Mouse (Mus musculus) heart, embryonic 13.5 days (tissue): Measurements from ENCODE around the gene Plekhm1. TPM values are rescaled to one million over a fixed set of nuclear protein-coding genes. Genes with fewer than 3 reads are reported as not detected.
"Not testable (repeated sequence)": the region's sequence is repeated elsewhere in the genome, so short reads cannot be mapped to it uniquely, and the experiment has no call there.

Source experiments
- ATAC-seq: fragments of 200-750 bp; cut with Nextera tagmentation; 2 replicates; pipeline ENCODE4 v1.8.0; 2017; ENCODE audit warnings: moderate TSS enrichment; ENCODE audit not compliant: insufficient number of reproducible peaks, low FRiP score, low TSS enrichment; ENCODE audit errors: extremely low read depth
- H3K27ac ChIP-seq: fragments of 300-500 bp; sonication (generic); replicated peaks from 2 replicates; pipeline ENCODE4 v1.5.1; 2015; ENCODE audit warnings: moderate library complexity, mild to moderate bottlenecking, inconsistent platforms
- H3K27me3 ChIP-seq: fragments of 300-500 bp; sonication (generic); replicated peaks from 2 replicates; pipeline ENCODE4 v1.6.1; 2015; ENCODE audit warnings: mild to moderate bottlenecking, inconsistent platforms
- H3K36me3 ChIP-seq: fragments of 300-500 bp; sonication (generic); 2 replicates; pipeline ENCODE4 v1.6.1; 2015; ENCODE audit warnings: mild to moderate bottlenecking, inconsistent platforms
- H3K4me1 ChIP-seq: fragments of 300-500 bp; sonication (generic); 2 replicates; pipeline ENCODE4 v1.6.1; 2015; ENCODE audit warnings: inconsistent platforms
- H3K4me2 ChIP-seq: fragments of 300-500 bp; sonication (generic); 2 replicates; pipeline ENCODE4 v1.6.1; 2015; ENCODE audit warnings: inconsistent platforms, mild to moderate bottlenecking, moderate library complexity
- H3K4me3 ChIP-seq: fragments of 300-500 bp; sonication (generic); 2 replicates; pipeline ENCODE4 v1.5.1; 2015; ENCODE audit warnings: moderate library complexity, mild to moderate bottlenecking, inconsistent platforms
- H3K9ac ChIP-seq: fragments of 300-500 bp; sonication (generic); 2 replicates; pipeline ENCODE4 v1.6.1; 2015; ENCODE audit warnings: inconsistent platforms, mild to moderate bottlenecking, moderate library complexity
- H3K9me3 ChIP-seq: fragments of 300-500 bp; sonication (generic); 2 replicates; pipeline ENCODE4 v1.6.1; 2016; ENCODE audit warnings: inconsistent platforms
- WGBS: fragments of 180-500 bp; shearing (Covaris S2); methylation state at CpG from one replicate; pipeline ENCODE4 v1.1.7; 2015; ENCODE audit warnings: mixed read lengths; 5-methylcytosine and 5-hydroxymethylcytosine counted together
- polyA plus RNA-seq: library from polyadenylated mRNA; unstranded; fragments of >200 nt; fragmentation: Nextera tagmentation; extraction: Ambion mirVana; gene quantifications from 2 replicates; pipeline ENCODE4 v1.2.1, GENCODE M21; 2015

Gene Plekhm1
- polyA plus RNA-seq, 1 experiment from 2014 or later, result 5.3 TPM

DNA sequence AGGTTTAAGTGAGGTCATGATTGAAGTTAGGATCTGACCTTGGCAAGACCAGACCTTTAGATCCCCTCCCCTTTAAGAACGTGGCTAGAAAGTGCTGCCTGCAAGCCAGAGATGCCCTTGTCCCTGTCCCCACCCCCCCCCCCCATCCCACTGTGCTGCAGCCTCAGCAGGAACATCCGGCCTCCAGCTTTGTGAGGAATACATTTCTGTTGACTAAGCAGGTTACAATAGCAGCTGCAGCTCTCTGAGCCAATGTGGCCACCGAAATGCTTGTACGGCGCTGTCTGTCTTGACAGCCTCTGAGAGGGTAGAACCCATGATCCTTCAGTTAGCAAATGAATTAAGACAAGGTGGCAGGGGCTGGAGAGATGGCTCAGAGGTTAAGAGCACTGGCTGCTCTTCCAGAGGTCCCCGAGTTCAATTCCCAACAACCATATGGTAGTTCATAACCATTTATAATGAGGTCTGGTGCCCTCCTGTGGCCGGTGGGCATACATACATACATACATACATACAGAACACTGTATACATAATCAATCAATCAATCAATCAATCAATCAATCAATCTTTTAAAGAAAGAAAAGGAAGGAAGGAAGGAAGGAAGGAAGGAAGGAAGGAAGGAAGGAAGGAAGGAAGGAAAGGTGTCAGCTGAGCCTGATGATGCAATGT, 81.7 kb downstream of the Plekhm1 start:
- H3K27me3 ChIP-seq, result peaks cover 39% of the 10 kb centered on the region
- peaks cover 13% of the 10 kb centered on the region for H3K4me1 ChIP-seq
- no peak overlapping the region for H3K4me2 ChIP-seq
- H3K9ac ChIP-seq, result no peak overlapping the region
- 67% methylated on average over 7 of the region's 7 CpGs for WGBS
- ATAC-seq, result no peak
- H3K9me3 ChIP-seq, result no peaks in the 10 kb centered on the region
- no peak overlapping the region for H3K27ac ChIP-seq
- H3K4me3 ChIP-seq, result no peak overlapping the region
- no peaks in the 10 kb centered on the region for H3K36me3 ChIP-seq

DNA sequence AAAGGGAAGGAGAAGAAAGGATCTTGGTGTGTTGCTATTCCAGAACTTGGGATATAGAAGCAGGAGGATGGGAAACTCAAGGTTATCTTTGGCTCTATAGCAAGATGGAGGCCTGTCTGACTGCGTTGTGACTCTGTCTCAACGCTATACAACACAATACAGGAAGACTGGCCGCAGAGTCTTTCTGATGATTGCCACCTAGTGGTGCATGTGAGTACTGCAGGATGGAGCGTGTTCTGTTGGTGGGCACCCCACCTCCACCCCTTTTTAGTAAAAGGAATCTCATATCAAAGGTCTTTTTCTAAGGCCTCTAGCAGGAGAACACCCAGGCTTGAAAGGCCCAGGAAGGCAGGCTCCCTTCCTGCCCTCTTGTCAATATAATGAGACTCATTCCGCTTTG, 85.5 kb downstream of the Plekhm1 start:
- Histone ChIP-seq H3K4me1 (no peaks in the 10 kb centered on the region), H3K9me3 (no peaks in the 10 kb centered on the region)

DNA sequence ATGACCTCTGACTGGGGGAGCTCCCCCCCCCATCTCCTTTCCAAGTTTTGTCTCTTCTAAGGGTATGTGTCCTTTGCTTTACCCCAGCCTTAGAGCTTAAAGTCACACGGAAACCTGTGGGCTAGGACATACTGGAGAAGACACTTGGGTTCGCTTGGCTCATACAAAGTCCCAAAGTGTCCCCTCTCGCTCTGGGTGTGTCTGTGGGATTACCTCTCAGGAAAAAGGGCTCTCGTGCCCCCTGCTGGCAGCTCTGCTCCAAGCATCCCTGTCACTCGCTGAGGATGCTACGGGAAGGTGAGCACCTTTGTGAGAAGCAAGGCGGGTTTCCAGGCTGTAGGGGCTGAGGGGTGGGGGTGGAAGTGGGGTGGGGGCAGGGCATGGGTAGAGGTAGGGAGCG, 87.3 kb downstream of the Plekhm1 start:
- H3K4me3 ChIP-seq, result no peak overlapping the region
- no peaks in the 10 kb centered on the region for H3K36me3 ChIP-seq
- peaks cover 8% of the 10 kb centered on the region for H3K4me1 ChIP-seq
- no peak overlapping the region for H3K27ac ChIP-seq
- WGBS, result 11% methylated on average over 8 of the region's 8 CpGs
- peaks cover 31% of the 10 kb centered on the region for H3K27me3 ChIP-seq
- ATAC-seq, result no peak
- no peak overlapping the region for H3K9ac ChIP-seq
- no peak overlapping the region for H3K4me2 ChIP-seq
- H3K9me3 ChIP-seq, result no peaks in the 10 kb centered on the region

More for the DNA sequence above, 85.5 kb downstream of the Plekhm1 start:
- no peak overlapping the region for H3K9ac ChIP-seq
- no peak for ATAC-seq
- H3K4me3 ChIP-seq, result no peak overlapping the region
- peaks cover 33% of the 10 kb centered on the region for H3K27me3 ChIP-seq
- H3K36me3 ChIP-seq, result no peaks in the 10 kb centered on the region
- H3K4me2 ChIP-seq, result no peak overlapping the region
- 17% methylated on average over 5 of the region's 5 CpGs for WGBS
- H3K27ac ChIP-seq, result no peak overlapping the region

DNA sequence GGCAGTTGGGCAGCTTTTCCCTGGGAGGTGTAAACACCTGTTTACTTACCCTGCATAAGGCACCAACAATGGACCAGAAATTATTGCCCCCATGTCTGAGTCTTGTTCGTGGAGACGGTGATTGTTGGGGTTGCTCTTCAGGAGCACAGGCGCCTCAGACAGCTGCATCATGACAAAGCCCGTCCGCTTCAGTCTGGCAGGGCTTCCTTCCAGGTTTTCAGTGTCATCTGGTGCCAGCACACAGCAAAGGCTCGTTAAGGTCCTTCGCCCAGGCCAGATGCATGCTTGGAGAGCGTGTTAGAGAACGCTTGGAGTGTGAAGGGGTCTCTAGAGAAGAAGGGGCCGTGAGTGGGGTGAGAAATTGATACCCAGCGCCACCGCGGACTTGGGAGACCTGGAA, 87.8 kb downstream of the Plekhm1 start:
- Histone ChIP-seq H3K4me1 (peaks cover 8% of the 10 kb centered on the region), H3K9me3 (no peaks in the 10 kb centered on the region), H3K9ac (no peak overlapping the region), H3K4me3 (no peak overlapping the region), H3K36me3 (no peaks in the 10 kb centered on the region), H3K27ac (no peak overlapping the region), H3K4me2 (no peak overlapping the region), H3K27me3 (peaks cover 31% of the 10 kb centered on the region)
- no peak for ATAC-seq
- 50% methylated on average over 13 of the region's 13 CpGs for WGBS

DNA sequence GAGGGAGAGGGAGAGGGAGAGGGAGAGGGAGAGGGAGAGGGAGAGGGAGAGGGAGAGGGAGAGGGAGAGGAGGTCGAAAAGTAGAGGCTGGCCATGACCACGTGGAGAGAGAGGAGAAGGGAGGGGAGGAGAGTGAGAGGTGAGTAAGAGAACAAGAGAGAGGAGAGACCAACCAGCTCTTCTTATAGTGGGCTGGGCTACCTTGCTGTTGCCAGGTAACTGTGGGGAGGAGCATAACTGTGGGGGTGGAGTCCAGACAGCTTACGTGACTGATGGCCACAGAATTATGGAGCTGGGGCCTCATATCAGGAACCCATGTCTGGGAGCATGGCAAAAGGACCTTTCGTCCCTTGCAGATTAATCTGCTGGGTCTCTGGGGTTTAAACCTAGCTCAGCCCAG, 89.7 kb downstream of the Plekhm1 start:
- H3K36me3 ChIP-seq, H3K4me1 ChIP-seq, H3K9me3 ChIP-seq, H3K9ac ChIP-seq, ATAC-seq, H3K4me3 ChIP-seq, H3K4me2 ChIP-seq, H3K27ac ChIP-seq: not testable (repeated sequence)
- WGBS, result 34% methylated on average over 4 of the region's 4 CpGs
- peaks cover 31% of the 10 kb centered on the region for H3K27me3 ChIP-seq

GRCm38 (mm10) chr11:103320646-103321045, 91.8 kb downstream of the Plekhm1 start:
- no peak overlapping the region for H3K27ac ChIP-seq
- no peaks in the 10 kb centered on the region for H3K9me3 ChIP-seq
- H3K4me3 ChIP-seq, result no peak overlapping the region
- H3K4me1 ChIP-seq, result peaks cover 8% of the 10 kb centered on the region
- ATAC-seq, result no peak
- 41% methylated on average over 4 of the region's 4 CpGs for WGBS
- no peaks in the 10 kb centered on the region for H3K36me3 ChIP-seq
- H3K27me3 ChIP-seq, result peaks cover 28% of the 10 kb centered on the region
- H3K9ac ChIP-seq, result no peak overlapping the region
- no peak overlapping the region for H3K4me2 ChIP-seq

- Histone ChIP-seq H3K27ac (no peak overlapping the region), H3K4me2 (no peak overlapping the region), H3K36me3 (no peaks in the 10 kb centered on the region), H3K9me3 (no peaks in the 10 kb centered on the region), H3K9ac (no peak overlapping the region), H3K27me3 (peaks cover 25% of the 10 kb centered on the region), H3K4me1 (peaks cover 8% of the 10 kb centered on the region), H3K4me3 (no peak overlapping the region)
- ATAC-seq, result no peak
- WGBS, result 72% methylated on average over 8 of the region's 8 CpGs
Measured at GRCm38 (mm10) chr11:103320196-103320595, 92.3 kb downstream of the Plekhm1 start.

GRCm38 (mm10) chr11:103318042-103318441, 94.4 kb downstream of the Plekhm1 start:
- ATAC-seq, result no peak
- peaks cover 8% of the 10 kb centered on the region for H3K4me1 ChIP-seq
- H3K9me3 ChIP-seq, result no peaks in the 10 kb centered on the region
- no peak overlapping the region for H3K4me2 ChIP-seq
- H3K36me3 ChIP-seq, result no peaks in the 10 kb centered on the region
- 55% methylated on average over 1 of the region's 1 CpGs for WGBS
- H3K4me3 ChIP-seq, result no peak overlapping the region
- 0 out of 2 replicates have a peak, but pooled peaks cover 7% of the 10 kb centered on the region for H3K27me3 ChIP-seq
- no peak overlapping the region for H3K9ac ChIP-seq
- no peak overlapping the region for H3K27ac ChIP-seq

GRCm38 (mm10) chr11:103315379-103315778, 97.1 kb downstream of the Plekhm1 start:
- no peak overlapping the region for H3K4me3 ChIP-seq
- no peak for ATAC-seq
- H3K9ac ChIP-seq, result no peak overlapping the region
- no peaks in the 10 kb centered on the region for H3K27me3 ChIP-seq
- H3K27ac ChIP-seq, result no peak overlapping the region
- WGBS, result 61% methylated on average over 5 of the region's 5 CpGs
- H3K36me3 ChIP-seq, result no peaks in the 10 kb centered on the region
- no peaks in the 10 kb centered on the region for H3K9me3 ChIP-seq
- H3K4me1 ChIP-seq, result peaks cover 19% of the 10 kb centered on the region
- H3K4me2 ChIP-seq, result no peak overlapping the region

DNA sequence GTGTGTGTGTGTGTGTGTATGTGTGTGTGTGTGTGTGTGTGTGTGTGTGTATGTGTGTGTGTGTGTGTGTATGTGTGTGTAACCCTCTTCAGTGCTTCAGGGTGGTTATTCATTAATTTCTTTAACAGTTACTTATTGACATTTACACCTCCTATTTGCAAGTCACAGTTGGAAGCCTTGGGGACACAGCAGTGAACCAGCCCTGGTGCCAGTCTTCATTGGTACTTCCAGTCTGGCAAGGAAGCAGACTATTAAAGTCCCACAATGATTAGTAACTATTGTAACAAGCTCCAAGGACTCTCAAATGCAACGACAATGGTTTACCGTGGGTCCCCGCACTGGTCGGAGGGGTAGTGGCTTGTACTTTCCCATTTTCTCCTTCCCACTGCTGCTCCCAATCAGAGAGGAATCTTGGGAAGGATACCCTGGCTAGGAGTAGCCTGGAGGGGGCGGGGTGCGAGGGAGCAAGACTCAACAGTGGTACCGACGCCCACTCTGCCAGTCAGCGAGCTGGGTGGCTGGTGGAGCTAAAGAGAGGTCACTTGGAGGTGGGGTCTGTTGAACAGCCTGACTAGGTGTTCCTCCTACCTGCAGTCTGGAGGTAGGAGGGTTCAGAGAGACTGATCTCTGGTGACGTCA, 97.6 kb downstream of the Plekhm1 start:
- Histone ChIP-seq H3K4me2 (no peak overlapping the region), H3K27me3 (no peaks in the 10 kb centered on the region), H3K27ac (no peak overlapping the region), H3K4me1 (peaks cover 19% of the 10 kb centered on the region), H3K4me3 (no peak overlapping the region), H3K9me3 (no peaks in the 10 kb centered on the region), H3K36me3 (no peaks in the 10 kb centered on the region), H3K9ac (no peak overlapping the region)
- WGBS, result 67% methylated on average over 10 of the region's 10 CpGs
- no peak for ATAC-seq
